Mouse (Mus musculus) spleen, adult 10 weeks (tissue): ENCODE data around the gene B4galt2. TPM values are rescaled to one million over a fixed set of nuclear protein-coding genes. Genes with fewer than 3 reads are reported as not detected.

Experiments used
- polyA plus RNA-seq: library from polyadenylated mRNA; stranded (reverse); fragments of 350-450 nt; fragmentation: Illumina TruSeq; extraction: RNeasy Lipid Tissue Mini Kit (QIAGEN cat#74804); gene quantifications from one replicate; pipeline ENCODE4 v1.2.3, GENCODE M21; 2015; ENCODE audit warnings: low replicate concordance; ENCODE audit not compliant: insufficient read depth

The B4galt2 gene
- 1.4 TPM for polyA plus RNA-seq

DNA sequence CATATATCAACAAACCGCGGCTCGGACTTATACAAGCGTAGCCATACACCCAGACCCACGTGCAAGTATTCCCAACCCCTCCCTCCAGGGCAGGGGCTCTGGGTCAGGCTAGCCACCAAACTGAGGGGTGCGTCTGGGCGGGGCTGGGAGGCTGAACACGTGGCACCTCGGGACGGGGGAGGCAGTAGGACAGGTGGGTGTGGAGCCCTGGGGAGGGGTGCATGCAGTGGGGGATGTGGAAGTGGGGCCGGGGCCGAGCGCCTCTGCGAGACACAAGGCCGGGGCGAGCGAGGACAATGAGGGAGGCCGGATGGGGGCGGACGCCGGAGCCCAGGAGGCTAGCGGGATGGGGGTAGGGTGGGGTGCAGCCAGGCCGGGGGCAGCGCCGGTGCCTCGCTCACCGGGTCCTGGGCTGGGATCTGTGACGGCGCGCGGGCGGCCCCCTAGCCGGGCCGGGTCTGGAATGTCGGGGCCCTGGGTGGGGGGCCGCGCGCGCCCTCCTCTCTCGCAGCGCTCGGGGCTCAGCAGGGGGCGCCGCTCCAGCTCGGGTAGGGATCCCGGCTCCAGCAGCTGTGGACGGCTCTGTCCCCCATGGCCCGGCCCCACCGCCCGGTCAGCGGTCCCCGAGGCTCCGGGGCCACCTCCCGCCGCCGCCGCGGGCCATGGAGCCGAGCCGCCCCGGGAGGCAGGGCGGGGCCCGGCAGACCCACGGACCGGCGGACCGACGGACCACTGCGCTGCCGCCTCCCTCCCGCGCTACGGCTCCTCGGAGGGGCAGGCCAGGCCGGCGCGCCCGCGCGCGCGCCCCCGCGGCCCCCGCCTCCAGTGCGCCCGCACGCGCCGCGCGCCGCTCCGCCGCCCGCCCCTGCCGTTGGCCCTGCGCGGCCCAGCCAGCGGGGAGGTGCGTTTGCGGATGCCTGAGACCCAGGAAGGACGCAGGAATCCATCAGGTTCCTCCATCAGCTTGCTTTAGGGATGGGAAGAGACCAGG lies at the start of gene B4galt2:
TSS of gene B4galt2 (minus strand) at position 787 of the 991 bp plus-strand sequence.

GRCm38 (mm10) chr4:117929391-117929881 lies 46.1 kb upstream of the B4galt2 start, which contains the start of gene Artn:
TSS of gene Artn (minus strand) at chr4:117929763.

DNA sequence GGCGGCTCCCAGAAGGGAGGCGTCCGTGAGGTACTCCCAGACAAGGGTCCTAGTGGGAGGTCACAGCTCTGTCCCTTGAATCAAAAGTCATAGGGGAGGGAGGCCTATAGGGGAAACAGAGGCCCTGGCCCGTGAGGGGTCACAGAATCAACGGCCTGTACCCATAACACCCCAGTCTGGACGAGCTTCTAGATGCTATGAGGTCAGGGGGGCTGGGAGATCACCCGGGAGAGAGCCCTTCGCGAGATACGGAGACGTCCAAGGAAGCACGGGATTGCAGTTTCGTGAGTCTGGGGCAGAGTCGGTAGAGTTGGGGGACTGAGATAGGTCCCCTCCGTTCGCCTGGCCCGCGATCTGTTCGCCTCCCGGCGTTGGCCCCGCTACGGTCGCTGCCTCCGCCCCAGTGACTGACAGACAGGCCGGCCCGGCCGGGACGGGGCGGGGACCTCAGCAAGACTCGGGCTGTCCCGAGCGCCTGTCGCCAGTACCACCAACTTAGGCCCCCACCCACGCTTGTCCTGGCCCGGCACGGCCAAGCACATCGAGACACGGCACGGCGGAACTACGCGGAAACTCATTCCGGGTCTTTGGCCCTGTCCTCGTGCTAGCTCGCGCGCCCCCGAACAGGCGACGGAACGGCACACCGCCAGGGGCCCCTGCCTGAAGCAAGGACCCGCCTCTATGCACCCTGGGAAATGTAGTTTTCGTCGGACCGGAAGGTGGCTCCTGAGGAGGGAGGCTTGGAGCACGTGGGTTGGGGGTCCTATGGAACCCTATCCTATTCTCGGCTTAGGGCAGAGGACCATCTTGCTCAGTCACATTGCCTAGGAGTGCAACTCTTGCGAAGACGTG lies 31.5 kb upstream of the B4galt2 start, which contains the start of gene Ipo13:
TSS of gene Ipo13 (minus strand) at position 409 of the 852 bp plus-strand sequence.

GRCm38 (mm10) chr4:117891738-117892161 lies 8.5 kb upstream of the B4galt2 start, which contains the start of gene Dph2:
TSS of gene Dph2 (minus strand) at chr4:117892032.

GRCm38 (mm10) chr4:117887133-117887532 lies 3.8 kb upstream of the B4galt2 start, which contains the start of gene Atp6v0b:
TSS of gene Atp6v0b (minus strand) at chr4:117887333.

DNA sequence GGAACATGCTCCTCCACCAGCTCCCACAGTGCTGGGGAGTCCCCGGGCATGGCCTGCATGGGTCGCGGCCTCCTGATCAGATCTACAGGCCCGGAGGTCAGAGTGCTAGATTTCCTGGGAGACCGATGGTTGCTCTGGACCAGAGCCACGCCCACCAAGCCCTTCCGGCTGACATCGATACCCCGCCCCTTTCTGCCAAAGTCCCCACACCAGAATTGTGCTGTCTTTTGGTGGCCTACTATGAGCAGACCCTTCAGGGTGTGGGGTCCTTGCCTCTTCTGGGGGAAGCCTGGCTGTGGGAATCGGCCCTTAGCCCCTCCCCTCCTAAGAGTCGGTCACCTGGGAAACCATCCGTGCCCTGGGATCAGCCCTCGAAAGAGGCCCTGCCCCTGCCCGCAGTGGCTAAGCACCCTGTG lies 10.8 kb downstream of the B4galt2 start, which contains the start of gene Ccdc24:
TSS of gene Ccdc24 (minus strand) at position 87 of the 416 bp plus-strand sequence.

GRCm38 (mm10) chr4:117834457-117834844 lies 48.8 kb downstream of the B4galt2 start, which contains the start of gene Slc6a9:
TSS of gene Slc6a9 (plus strand) at chr4:117834506.

Other genes with a start within 250 kb of the B4galt2 start
- 15.4 TPM for gene Dmap1, start 201.2 kb downstream of the B4galt2 start, polyA plus RNA-seq
- not detected for gene Gm12845, start 159.1 kb downstream of the B4galt2 start, polyA plus RNA-seq
- gene Klf17, start 117.8 kb downstream of the B4galt2 start, polyA plus RNA-seq, result not detected
- gene Slc6a9, start 49.0 kb downstream of the B4galt2 start, polyA plus RNA-seq, result 3.3 TPM
- not detected for gene Ccdc24, start 10.9 kb downstream of the B4galt2 start, polyA plus RNA-seq
- gene Atp6v0b, start 3.8 kb upstream of the B4galt2 start, polyA plus RNA-seq, result 204 TPM
- 12.2 TPM for gene Dph2, start 8.5 kb upstream of the B4galt2 start, polyA plus RNA-seq
- 19.2 TPM for gene Ipo13, start 31.5 kb upstream of the B4galt2 start, polyA plus RNA-seq
- gene Artn, start 46.3 kb upstream of the B4galt2 start, polyA plus RNA-seq, result not detected